In the genomic region with DNA sequence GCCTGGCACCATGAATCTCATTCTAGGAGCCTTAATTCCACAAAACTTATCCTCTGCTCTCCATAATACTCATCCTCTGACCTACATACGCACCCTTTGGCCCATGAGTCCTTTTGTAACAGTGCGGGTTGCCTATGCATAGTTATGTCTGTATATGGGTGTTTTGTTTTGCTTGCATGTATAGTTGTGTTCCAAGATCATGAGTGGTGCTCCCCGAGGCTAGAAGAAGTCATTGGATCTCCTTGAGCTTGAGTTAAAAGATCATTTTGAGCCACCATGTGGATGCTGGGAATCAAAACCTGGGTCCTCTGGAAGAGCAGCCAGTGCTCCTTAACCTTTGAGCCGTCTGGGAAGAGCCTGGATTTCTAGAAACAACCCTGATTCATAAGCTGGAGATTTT, we compare ENCODE assay signal across 2 mouse cellular contexts. TPM values are rescaled to one million over a fixed set of nuclear protein-coding genes. Genes with fewer than 3 reads are reported as not detected.
"Had no signal": no experiment of that assay in that cellular context is flagged by ENCODE, and none has a peak within 500 bp of the region (broad histone marks: within the 10 kb centered on the region; RNA-seq: fewer than 3 reads in every experiment).

No protein-coding gene starts in this region.

RNA-seq across cellular contexts. Expression of gene C130026I21Rik, which starts 25.4 kb away (rescaled TPM):
- polyA plus RNA-seq: neural tube, embryonic 15.5 days; stomach, embryonic 14.5 days had no signal
